Mouse (Mus musculus) cerebellum, postnatal 4 days (tissue): ENCODE measurements at regions not wholly inside any gene's neighbourhood (a gene's known extent, or its start where the extent isn't known, plus 50 kb on each side); places are given as distances from the start of the nearest gene placed in this dataset.
A peak's percentile ranks its signal among the peaks of the same experiment; 100 is the strongest.
"Not testable (repeated sequence)": the region's sequence is repeated elsewhere in the genome, so short reads cannot be mapped to it uniquely, and the experiment has no call there.

Experiments used
- DNase-seq, 2 experiments: peaks; one replicate each; pipeline ENCODE4 v3.0.0; 2022; ENCODE audit warnings: low spot score in 2 of 2, mixed read lengths in 1 of 2

GRCm38 (mm10) chr15:19242962-19243361 is 424.2 kb downstream of the Cdh10 start:
- DNase-seq, result not testable (repeated sequence)

GRCm38 (mm10) chr15:19247489-19247888 is 428.7 kb downstream of the Cdh10 start:
- no peak for DNase-seq

GRCm38 (mm10) chr15:19275968-19276826 is 457.4 kb downstream of the Cdh10 start:
- peak in 1 of 2 experiments; percentile 15 for DNase-seq

- DNase-seq, result no peak
Measured at GRCm38 (mm10) chr15:19316380-19316779, 497.6 kb downstream of the Cdh10 start.

GRCm38 (mm10) chr15:19356322-19356721 is 537.6 kb downstream of the Cdh10 start:
- no peak for DNase-seq

GRCm38 (mm10) chr15:19360650-19361049 is 541.9 kb downstream of the Cdh10 start:
- DNase-seq, result peak in 1 of 2 experiments; percentile 10

GRCm38 (mm10) chr15:19389951-19390350 is 571.2 kb downstream of the Cdh10 start:
- no peak for DNase-seq

GRCm38 (mm10) chr15:19391250-19391982 is 572.7 kb downstream of the Cdh10 start:
- DNase-seq, result no peak

GRCm38 (mm10) chr15:19395681-19396080 is 576.9 kb downstream of the Cdh10 start:
- DNase-seq, result no peak
